Mouse (Mus musculus): ENCODE results near the gene Hist1h1b. TPM values are rescaled to one million over a fixed set of nuclear protein-coding genes. Genes with fewer than 3 reads are reported as not detected.

Gene Hist1h1b
- total and polyA plus RNA-seq, 2 experiments: 3.5 TPM; not detected in 1

DNA sequence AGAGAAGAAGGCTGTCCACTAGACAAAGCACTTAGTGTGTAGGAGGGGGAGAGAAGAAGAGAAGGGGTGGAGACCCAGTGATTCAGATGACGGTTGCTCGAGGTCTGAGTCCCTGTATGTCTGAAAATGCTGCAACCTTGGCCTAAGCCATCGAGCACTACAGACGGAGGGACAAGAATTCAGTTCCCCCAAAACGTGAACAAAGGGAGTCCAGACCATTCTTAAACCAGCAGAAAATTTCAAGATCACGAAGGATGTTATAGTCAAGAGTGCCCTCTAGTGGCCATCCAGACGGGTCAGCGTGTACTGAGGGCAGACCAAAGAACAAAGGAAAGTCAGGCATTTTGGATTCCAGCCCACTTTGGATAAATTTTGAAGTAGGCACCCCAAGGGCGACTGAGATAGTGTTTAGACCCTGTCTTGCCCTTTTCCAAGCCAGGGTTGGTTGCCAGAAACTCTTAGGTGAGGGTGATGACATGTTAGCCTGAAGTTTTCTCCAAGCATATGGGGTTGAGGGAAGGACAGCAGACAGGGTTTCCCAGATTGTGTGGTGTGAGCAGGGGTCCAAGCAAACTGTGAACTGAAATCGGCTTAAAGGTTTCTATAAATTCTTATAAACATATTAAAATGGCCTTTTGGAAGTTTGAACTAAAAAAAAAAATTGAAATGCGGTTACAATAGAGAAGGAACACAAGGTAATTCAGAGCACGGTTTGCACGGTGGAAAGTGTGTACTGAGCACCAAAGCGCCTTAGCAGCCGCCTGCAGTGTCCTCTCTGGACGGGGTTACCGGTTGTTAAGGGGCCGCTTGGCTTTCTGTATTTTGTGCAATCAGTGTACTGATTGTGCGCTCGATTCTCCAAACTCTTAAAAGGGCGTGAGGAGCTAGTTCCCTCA, 46.2 kb downstream of the Hist1h1b start:
- no peaks in the 10 kb centered on the region for H3K79me2 ChIP-seq (ENCODE audit: control insufficient read depth, insufficient read depth, low read length)
- WGBS: 2% methylated on average over 21 of the region's 21 CpGs

GRCm38 (mm10) chr13:21733466-21733865, 47.0 kb downstream of the Hist1h1b start:
- Histone ChIP-seq H3K27ac (replicated peaks; ENCODE audit: insufficient read depth, low read depth, low read length) (no peak overlapping the region), H3K4me1 (ENCODE audit: control insufficient read depth, insufficient read depth, low read length) (peaks cover 7% of the 10 kb centered on the region), H3K9ac (ENCODE audit: low read depth, low read length) (no peak overlapping the region), H3K79me2 (ENCODE audit: control insufficient read depth, insufficient read depth, low read length) (no peaks in the 10 kb centered on the region), H3K36me3 (ENCODE audit: control insufficient read depth, insufficient read depth, low read length) (no peaks in the 10 kb centered on the region), H3K4me3 (ENCODE audit: insufficient read depth, low read depth, low read length) (no peak overlapping the region), H3K27me3 (ENCODE audit: control insufficient read depth, insufficient read depth, low read length) (no peaks in the 10 kb centered on the region)
- DNase-seq (ENCODE audit: extremely low read depth, low read depth, low spot score): no peak
- no peak for TF ChIP-seq CTCF (IDR thresholded peaks at IDR 0.05; ENCODE audit: low read depth, low read length)
- no peak for TF ChIP-seq POLR2A (IDR thresholded peaks at IDR 0.05; ENCODE audit: extremely low read depth, insufficient read depth, low read length)
- WGBS: 85% methylated on average over 5 of the region's 5 CpGs

More for the DNA sequence above, 46.2 kb downstream of the Hist1h1b start:
- Histone ChIP-seq H3K4me3 (ENCODE audit: insufficient read depth, low read depth, low read length) (peak overlapping the region; percentile 93), H3K4me1 (ENCODE audit: control insufficient read depth, insufficient read depth, low read length) (peaks cover 7% of the 10 kb centered on the region), H3K27me3 (ENCODE audit: control insufficient read depth, insufficient read depth, low read length) (no peaks in the 10 kb centered on the region), H3K36me3 (ENCODE audit: control insufficient read depth, insufficient read depth, low read length) (no peaks in the 10 kb centered on the region), H3K27ac (replicated peaks; ENCODE audit: insufficient read depth, low read depth, low read length) (0 out of 2 replicates have a peak overlapping the region, but pooled peaks have one; percentile 12), H3K9ac (ENCODE audit: low read depth, low read length) (peak overlapping the region; percentile 29; the same call in 1 of the 2 replicates)
- TF ChIP-seq CTCF (IDR thresholded peaks at IDR 0.05; ENCODE audit: low read depth, low read length) (peak; percentile 66; the same call in 1 of the 2 replicates), POLR2A (IDR thresholded peaks at IDR 0.05; ENCODE audit: extremely low read depth, insufficient read depth, low read length) (no peak)
- peak; percentile 73 for DNase-seq (ENCODE audit: extremely low read depth, low read depth, low spot score)

Other genes starting within 250 kb of the Hist1h1b start
- 4.7 and 5.3 TPM in 2 replicates for gene Zkscan8, start 249.5 kb downstream of the Hist1h1b start, total RNA-seq (2014; rRNA removed)
- 1.5 and 1.7 TPM in 2 replicates for gene Zkscan8, start 249.5 kb downstream of the Hist1h1b start, polyA plus RNA-seq (2012; rRNA removed)
- gene Olfr1366, start 237.8 kb downstream of the Hist1h1b start, total RNA-seq (2014; rRNA removed): not detected in 2 replicates
- gene Olfr1366, start 237.8 kb downstream of the Hist1h1b start, polyA plus RNA-seq (2012; rRNA removed): not detected in 2 replicates
- not detected in 2 replicates for gene Olfr1535, start 220.7 kb downstream of the Hist1h1b start, total RNA-seq (2014; rRNA removed)
- gene Olfr1535, start 220.7 kb downstream of the Hist1h1b start, polyA plus RNA-seq (2012; rRNA removed): not detected in 2 replicates
- not detected in 2 replicates for gene Olfr1364, start 198.9 kb downstream of the Hist1h1b start, total RNA-seq (2014; rRNA removed)
- not detected in 2 replicates for gene Olfr1364, start 198.9 kb downstream of the Hist1h1b start, polyA plus RNA-seq (2012; rRNA removed)
- not detected in 2 replicates for gene Olfr1362, start 166.6 kb downstream of the Hist1h1b start, total RNA-seq (2014; rRNA removed)
- gene Olfr1362, start 166.6 kb downstream of the Hist1h1b start, polyA plus RNA-seq (2012; rRNA removed): not detected in 2 replicates
- gene Olfr11, start 138.1 kb downstream of the Hist1h1b start, total RNA-seq (2014; rRNA removed): not detected in 2 replicates
- not detected in 2 replicates for gene Olfr11, start 138.1 kb downstream of the Hist1h1b start, polyA plus RNA-seq (2012; rRNA removed)
- gene Olfr1361, start 117.2 kb downstream of the Hist1h1b start, total RNA-seq (2014; rRNA removed): not detected in 2 replicates
- not detected in 2 replicates for gene Olfr1361, start 117.2 kb downstream of the Hist1h1b start, polyA plus RNA-seq (2012; rRNA removed)
- gene Olfr1360, start 103.2 kb downstream of the Hist1h1b start, total RNA-seq (2014; rRNA removed): not detected in 2 replicates
- not detected in 2 replicates for gene Olfr1360, start 103.2 kb downstream of the Hist1h1b start, polyA plus RNA-seq (2012; rRNA removed)
- gene Olfr1359, start 82.5 kb downstream of the Hist1h1b start, total RNA-seq (2014; rRNA removed): not detected in 2 replicates
- gene Olfr1359, start 82.5 kb downstream of the Hist1h1b start, polyA plus RNA-seq (2012; rRNA removed): not detected in 2 replicates
- gene Hist1h2bl, start 64.5 kb downstream of the Hist1h1b start, total RNA-seq (2014; rRNA removed): 1.4 and 1.5 TPM in 2 replicates
- 0.90 TPM in 1 of 2 replicates, not detected in the other for gene Hist1h2bl, start 64.5 kb downstream of the Hist1h1b start, polyA plus RNA-seq (2012; rRNA removed)
- gene Hist1h2ai, start 64.2 kb downstream of the Hist1h1b start, total RNA-seq (2014; rRNA removed): 8.9 and 10.2 TPM in 2 replicates
- gene Hist1h2ai, start 64.2 kb downstream of the Hist1h1b start, polyA plus RNA-seq (2012; rRNA removed): 0.64 and 1.6 TPM in 2 replicates
- 24.2 and 48.6 TPM in 2 replicates for gene Hist1h3h, start 63.0 kb downstream of the Hist1h1b start, total RNA-seq (2014; rRNA removed)
- 1.8 TPM in 1 of 2 replicates, not detected in the other for gene Hist1h3h, start 63.0 kb downstream of the Hist1h1b start, polyA plus RNA-seq (2012; rRNA removed)
- gene Hist1h2bm, start 58.6 kb downstream of the Hist1h1b start, total RNA-seq (2014; rRNA removed): 2.8 and 7.2 TPM in 2 replicates
- not detected in 2 replicates for gene Hist1h2bm, start 58.6 kb downstream of the Hist1h1b start, polyA plus RNA-seq (2012; rRNA removed)
- gene Hist1h4j, start 45.6 kb downstream of the Hist1h1b start, total RNA-seq (2014; rRNA removed): 21.5 and 24.9 TPM in 2 replicates
- 0.31 and 1.1 TPM in 2 replicates for gene Hist1h4j, start 45.6 kb downstream of the Hist1h1b start, polyA plus RNA-seq (2012; rRNA removed)
- 41.2 and 45.6 TPM in 2 replicates for gene Hist1h4k, start 30.1 kb downstream of the Hist1h1b start, total RNA-seq (2014; rRNA removed)
- 3.6 and 8.6 TPM in 2 replicates for gene Hist1h4k, start 30.1 kb downstream of the Hist1h1b start, polyA plus RNA-seq (2012; rRNA removed)
- gene Hist1h2ak, start 26.8 kb downstream of the Hist1h1b start, total RNA-seq (2014; rRNA removed): 3.3 and 6.0 TPM in 2 replicates
- gene Hist1h2ak, start 26.8 kb downstream of the Hist1h1b start, polyA plus RNA-seq (2012; rRNA removed): 0.47 TPM in 1 of 2 replicates, not detected in the other
- gene Hist1h2bn, start 26.5 kb downstream of the Hist1h1b start, total RNA-seq (2014; rRNA removed): 4.6 and 10.8 TPM in 2 replicates
- gene Hist1h2bn, start 26.5 kb downstream of the Hist1h1b start, polyA plus RNA-seq (2012; rRNA removed): not detected in 2 replicates
- 26.6 and 38.0 TPM in 2 replicates for gene Hist1h3i, start 2.7 kb upstream of the Hist1h1b start, total RNA-seq (2014; rRNA removed)
- gene Hist1h3i, start 2.7 kb upstream of the Hist1h1b start, polyA plus RNA-seq (2012; rRNA removed): 4.1 and 5.4 TPM in 2 replicates
- gene Hist1h2an, start 6.6 kb upstream of the Hist1h1b start, total RNA-seq (2014; rRNA removed): 7.3 and 8.7 TPM in 2 replicates
- not detected in 2 replicates for gene Hist1h2an, start 6.6 kb upstream of the Hist1h1b start, polyA plus RNA-seq (2012; rRNA removed)
- gene Hist1h2bp, start 6.8 kb upstream of the Hist1h1b start, total RNA-seq (2014; rRNA removed): 0.40 and 0.74 TPM in 2 replicates
- not detected in 2 replicates for gene Hist1h2bp, start 6.8 kb upstream of the Hist1h1b start, polyA plus RNA-seq (2012; rRNA removed)
- 2.1 and 4.9 TPM in 2 replicates for gene Hist1h2bq, start 29.6 kb upstream of the Hist1h1b start, total RNA-seq (2014; rRNA removed)
- gene Hist1h2bq, start 29.6 kb upstream of the Hist1h1b start, polyA plus RNA-seq (2012; rRNA removed): 1.2 and 11.7 TPM in 2 replicates
- 0.55 TPM in 1 of 2 replicates, not detected in the other for gene Hist1h2ao, start 29.8 kb upstream of the Hist1h1b start, total RNA-seq (2014; rRNA removed)
- gene Hist1h2ao, start 29.8 kb upstream of the Hist1h1b start, polyA plus RNA-seq (2012; rRNA removed): not detected in 2 replicates
- gene Hist1h4m, start 31.1 kb upstream of the Hist1h1b start, total RNA-seq (2014; rRNA removed): 0.60 and 0.74 TPM in 2 replicates
- not detected in 2 replicates for gene Hist1h4m, start 31.1 kb upstream of the Hist1h1b start, polyA plus RNA-seq (2012; rRNA removed)
- 336 and 466 TPM in 2 replicates for gene Hist1h4n, start 51.6 kb upstream of the Hist1h1b start, total RNA-seq (2014; rRNA removed)
- gene Hist1h4n, start 51.6 kb upstream of the Hist1h1b start, polyA plus RNA-seq (2012; rRNA removed): 4.5 and 8.5 TPM in 2 replicates
- gene Hist1h2ap, start 52.9 kb upstream of the Hist1h1b start, total RNA-seq (2014; rRNA removed): 37.4 and 51.8 TPM in 2 replicates
- gene Hist1h2ap, start 52.9 kb upstream of the Hist1h1b start, polyA plus RNA-seq (2012; rRNA removed): 6.3 and 14.0 TPM in 2 replicates
- gene Hist1h2br, start 53.1 kb upstream of the Hist1h1b start, total RNA-seq (2014; rRNA removed): 0.65 and 1.3 TPM in 2 replicates
- 1.0 and 11.9 TPM in 2 replicates for gene Hist1h2br, start 53.1 kb upstream of the Hist1h1b start, polyA plus RNA-seq (2012; rRNA removed)
- 0.18 and 0.60 TPM in 2 replicates for gene Zfp184, start 164.5 kb upstream of the Hist1h1b start, total RNA-seq (2014; rRNA removed)
- gene Zfp184, start 164.5 kb upstream of the Hist1h1b start, polyA plus RNA-seq (2012; rRNA removed): 0.07 and 0.11 TPM in 2 replicates
- gene Pom121l2, start 200.6 kb upstream of the Hist1h1b start, total RNA-seq (2014; rRNA removed): not detected in 2 replicates
- gene Pom121l2, start 200.6 kb upstream of the Hist1h1b start, polyA plus RNA-seq (2012; rRNA removed): not detected in 2 replicates
- not detected in 2 replicates for gene Prss16, start 229.1 kb upstream of the Hist1h1b start, total RNA-seq (2014; rRNA removed)
- gene Prss16, start 229.1 kb upstream of the Hist1h1b start, polyA plus RNA-seq (2012; rRNA removed): 0.12 TPM in 1 of 2 replicates, not detected in the other

Data from liver, adult 2 months (tissue).